Mouse (Mus musculus): Measurements from ENCODE around the gene Tnr. TPM values are rescaled to one million over a fixed set of nuclear protein-coding genes. Genes with fewer than 3 reads are reported as not detected.

Tnr gene
- polyA plus RNA-seq, 1 experiment, result not detected

GRCm38 (mm10) chr1:159594099-159595058, 70.8 kb downstream of the Tnr start:
- Histone ChIP-seq H3K4me3 (ENCODE audit: extremely low read depth, insufficient read depth, insufficient read length) (no peak overlapping the region), H3K4me1 (ENCODE audit: control insufficient read depth, insufficient read depth, insufficient read length) (no peaks in the 10 kb centered on the region), H3K27ac (ENCODE audit: insufficient read depth, low read length) (no peak overlapping the region), H3K36me3 (ENCODE audit: control insufficient read depth, insufficient read depth, low read length) (no peaks in the 10 kb centered on the region), H3K27me3 (ENCODE audit: control insufficient read depth, insufficient read depth, low read length) (no peaks in the 10 kb centered on the region)
- WGBS, result 91% methylated on average over 14 of the region's 14 CpGs
- DNase-seq (ENCODE audit: low read depth in 1 of 2, low spot score in 2 of 2), result no peak
- TF ChIP-seq CTCF (IDR thresholded peaks at IDR 0.05; ENCODE audit: extremely low read depth, insufficient read depth, insufficient read length, insufficient replicate concordance), result no peak
- TF ChIP-seq POLR2A (IDR thresholded peaks at IDR 0.05; ENCODE audit: low read depth, low read length), result no peak

GRCm38 (mm10) chr1:159595729-159596128, 72.2 kb downstream of the Tnr start:
- 42% methylated on average over 3 of the region's 3 CpGs for WGBS
- no peak for DNase-seq (ENCODE audit: low read depth in 1 of 2, low spot score in 2 of 2)

GRCm38 (mm10) chr1:159596640-159597039, 73.1 kb downstream of the Tnr start:
- no peaks in the 10 kb centered on the region for H3K36me3 ChIP-seq (ENCODE audit: control insufficient read depth, insufficient read depth, low read length)

More at GRCm38 (mm10) chr1:159595729-159596128, 72.2 kb downstream of the Tnr start:
- no peak overlapping the region for H3K27ac ChIP-seq (ENCODE audit: insufficient read depth, low read length)
- H3K27me3 ChIP-seq (ENCODE audit: control insufficient read depth, insufficient read depth, low read length), result no peaks in the 10 kb centered on the region
- no peaks in the 10 kb centered on the region for H3K4me1 ChIP-seq (ENCODE audit: control insufficient read depth, insufficient read depth, insufficient read length)
- no peaks in the 10 kb centered on the region for H3K36me3 ChIP-seq (ENCODE audit: control insufficient read depth, insufficient read depth, low read length)
- TF ChIP-seq POLR2A (IDR thresholded peaks at IDR 0.05; ENCODE audit: low read depth, low read length) (no peak), CTCF (IDR thresholded peaks at IDR 0.05; ENCODE audit: extremely low read depth, insufficient read depth, insufficient read length, insufficient replicate concordance) (no peak)
- no peak overlapping the region for H3K4me3 ChIP-seq (ENCODE audit: extremely low read depth, insufficient read depth, insufficient read length)

GRCm38 (mm10) chr1:159613561-159613960, 90.0 kb downstream of the Tnr start:
- Histone ChIP-seq H3K27me3 (ENCODE audit: control insufficient read depth, insufficient read depth, low read length) (no peaks in the 10 kb centered on the region), H3K36me3 (ENCODE audit: control insufficient read depth, insufficient read depth, low read length) (no peaks in the 10 kb centered on the region), H3K4me1 (ENCODE audit: control insufficient read depth, insufficient read depth, insufficient read length) (no peaks in the 10 kb centered on the region), H3K27ac (ENCODE audit: insufficient read depth, low read length) (no peak overlapping the region), H3K4me3 (ENCODE audit: extremely low read depth, insufficient read depth, insufficient read length) (no peak overlapping the region)
- no peak for DNase-seq (ENCODE audit: low read depth in 1 of 2, low spot score in 2 of 2)
- TF ChIP-seq POLR2A (IDR thresholded peaks at IDR 0.05; ENCODE audit: low read depth, low read length) (no peak), CTCF (IDR thresholded peaks at IDR 0.05; ENCODE audit: extremely low read depth, insufficient read depth, insufficient read length, insufficient replicate concordance) (no peak)
- 78% methylated on average over 4 of the region's 4 CpGs for WGBS

More at GRCm38 (mm10) chr1:159596640-159597039, 73.1 kb downstream of the Tnr start:
- H3K27me3 ChIP-seq (ENCODE audit: control insufficient read depth, insufficient read depth, low read length), result no peaks in the 10 kb centered on the region
- H3K27ac ChIP-seq (ENCODE audit: insufficient read depth, low read length), result no peak overlapping the region
- H3K4me3 ChIP-seq (ENCODE audit: extremely low read depth, insufficient read depth, insufficient read length), result no peak overlapping the region
- TF ChIP-seq CTCF (IDR thresholded peaks at IDR 0.05; ENCODE audit: extremely low read depth, insufficient read depth, insufficient read length, insufficient replicate concordance) (no peak), POLR2A (IDR thresholded peaks at IDR 0.05; ENCODE audit: low read depth, low read length) (no peak)
- H3K4me1 ChIP-seq (ENCODE audit: control insufficient read depth, insufficient read depth, insufficient read length), result no peaks in the 10 kb centered on the region
- WGBS, result 6% methylated on average over 2 of the region's 2 CpGs
- no peak for DNase-seq (ENCODE audit: low read depth in 1 of 2, low spot score in 2 of 2)

- no peaks in the 10 kb centered on the region for H3K36me3 ChIP-seq (ENCODE audit: control insufficient read depth, insufficient read depth, low read length)
- no peaks in the 10 kb centered on the region for H3K4me1 ChIP-seq (ENCODE audit: control insufficient read depth, insufficient read depth, insufficient read length)
- DNase-seq (ENCODE audit: low read depth in 1 of 2, low spot score in 2 of 2), result no peak
- no peak overlapping the region for H3K27ac ChIP-seq (ENCODE audit: insufficient read depth, low read length)
- 74% methylated on average over 6 of the region's 6 CpGs for WGBS
- no peaks in the 10 kb centered on the region for H3K27me3 ChIP-seq (ENCODE audit: control insufficient read depth, insufficient read depth, low read length)
- TF ChIP-seq CTCF (IDR thresholded peaks at IDR 0.05; ENCODE audit: extremely low read depth, insufficient read depth, insufficient read length, insufficient replicate concordance), result no peak
- TF ChIP-seq POLR2A (IDR thresholded peaks at IDR 0.05; ENCODE audit: low read depth, low read length), result no peak
- H3K4me3 ChIP-seq (ENCODE audit: extremely low read depth, insufficient read depth, insufficient read length), result no peak overlapping the region
Measured at GRCm38 (mm10) chr1:159614062-159614601, 90.6 kb downstream of the Tnr start.

GRCm38 (mm10) chr1:159614644-159615431, 91.3 kb downstream of the Tnr start:
- no peak for TF ChIP-seq CTCF (IDR thresholded peaks at IDR 0.05; ENCODE audit: extremely low read depth, insufficient read depth, insufficient read length, insufficient replicate concordance)
- no peak for TF ChIP-seq POLR2A (IDR thresholded peaks at IDR 0.05; ENCODE audit: low read depth, low read length)
- DNase-seq (ENCODE audit: low read depth in 1 of 2, low spot score in 2 of 2), result no peak
- Histone ChIP-seq H3K4me1 (ENCODE audit: control insufficient read depth, insufficient read depth, insufficient read length) (no peaks in the 10 kb centered on the region), H3K27ac (ENCODE audit: insufficient read depth, low read length) (no peak overlapping the region), H3K4me3 (ENCODE audit: extremely low read depth, insufficient read depth, insufficient read length) (no peak overlapping the region), H3K36me3 (ENCODE audit: control insufficient read depth, insufficient read depth, low read length) (no peaks in the 10 kb centered on the region), H3K27me3 (ENCODE audit: control insufficient read depth, insufficient read depth, low read length) (no peaks in the 10 kb centered on the region)
- WGBS, result 75% methylated on average over 16 of the region's 16 CpGs
